Mouse (Mus musculus) brain, adult 2 months (tissue): ENCODE measurements around the gene Pla2r1.
A peak's percentile ranks its signal among the peaks of the same experiment; 100 is the strongest.

Experiments used
- DNase-seq: peaks from one replicate; pipeline ENCODE4 v3.0.0; 2011; ENCODE audit warnings: low read depth, low spot score

Pla2r1 gene

GRCm38 (mm10) chr2:60552902-60553682 lies at the start of gene Pla2r1:
Gene Pla2r1, minus strand, starts transcription at chr2:60553308.
- DNase-seq, result peak; percentile 31

GRCm38 (mm10) chr2:60601326-60601725 lies 48.2 kb upstream of the Pla2r1 start:
- no peak for DNase-seq

GRCm38 (mm10) chr2:60600863-60601262 lies 47.8 kb upstream of the Pla2r1 start:
- DNase-seq, result no peak

- no peak for DNase-seq
Measured at GRCm38 (mm10) chr2:60583416-60583815, 30.3 kb upstream of the Pla2r1 start.

- DNase-seq, result no peak
Measured at GRCm38 (mm10) chr2:60554561-60554960, 1.5 kb upstream of the Pla2r1 start.

GRCm38 (mm10) chr2:60552177-60552901 lies 769 bp downstream of the Pla2r1 start:
- DNase-seq, result no peak

GRCm38 (mm10) chr2:60551673-60552072 lies 1.4 kb downstream of the Pla2r1 start:
- peak; percentile 47 for DNase-seq

- DNase-seq, result no peak
Measured at GRCm38 (mm10) chr2:60550521-60550920, 2.6 kb downstream of the Pla2r1 start.

- DNase-seq, result no peak
Measured at GRCm38 (mm10) chr2:60549851-60550250, 3.3 kb downstream of the Pla2r1 start.

GRCm38 (mm10) chr2:60546082-60546481 lies 7.0 kb downstream of the Pla2r1 start:
- DNase-seq, result no peak

GRCm38 (mm10) chr2:60544006-60544405 lies 9.1 kb downstream of the Pla2r1 start:
- no peak for DNase-seq

- no peak for DNase-seq
Measured at GRCm38 (mm10) chr2:60541745-60542144, 11.4 kb downstream of the Pla2r1 start.

- no peak for DNase-seq
Measured at GRCm38 (mm10) chr2:60540346-60540745, 12.8 kb downstream of the Pla2r1 start.

GRCm38 (mm10) chr2:60538710-60539109 lies 14.4 kb downstream of the Pla2r1 start:
- no peak for DNase-seq

- no peak for DNase-seq
Measured at GRCm38 (mm10) chr2:60538274-60538673, 14.8 kb downstream of the Pla2r1 start.

- DNase-seq, result no peak
Measured at GRCm38 (mm10) chr2:60534755-60535154, 18.4 kb downstream of the Pla2r1 start.

GRCm38 (mm10) chr2:60533026-60533425 lies 20.1 kb downstream of the Pla2r1 start:
- DNase-seq, result no peak

- DNase-seq, result peak; percentile 8
Measured at GRCm38 (mm10) chr2:60532495-60532894, 20.6 kb downstream of the Pla2r1 start.

GRCm38 (mm10) chr2:60515817-60516216 lies 37.3 kb downstream of the Pla2r1 start:
- peak; percentile 21 for DNase-seq

- no peak for DNase-seq
Measured at GRCm38 (mm10) chr2:60514863-60515262, 38.2 kb downstream of the Pla2r1 start.

- DNase-seq, result no peak
Measured at GRCm38 (mm10) chr2:60510718-60511117, 42.4 kb downstream of the Pla2r1 start.

GRCm38 (mm10) chr2:60505145-60505544 lies 48.0 kb downstream of the Pla2r1 start:
- DNase-seq, result no peak

GRCm38 (mm10) chr2:60504718-60505117 lies 48.4 kb downstream of the Pla2r1 start:
- DNase-seq, result no peak
